Mouse (Mus musculus) embryonic fibroblast, embryonic 13.5 days (primary cell): ENCODE data around the gene Slc25a13.

ENCODE experiments used
- CTCF ChIP-seq: IDR thresholded peaks from 2 replicates; pipeline ENCODE4 v1.5.1; 2011; ENCODE audit warnings: mild to moderate bottlenecking, control low read depth, low read length, moderate library complexity, borderline replicate concordance; ENCODE audit not compliant: insufficient read depth
- POLR2A ChIP-seq: IDR thresholded peaks from 2 replicates; pipeline ENCODE4 v1.6.1; 2011; ENCODE audit warnings: low read depth, mild to moderate bottlenecking, control low read depth, low read length, moderate library complexity

DNA sequence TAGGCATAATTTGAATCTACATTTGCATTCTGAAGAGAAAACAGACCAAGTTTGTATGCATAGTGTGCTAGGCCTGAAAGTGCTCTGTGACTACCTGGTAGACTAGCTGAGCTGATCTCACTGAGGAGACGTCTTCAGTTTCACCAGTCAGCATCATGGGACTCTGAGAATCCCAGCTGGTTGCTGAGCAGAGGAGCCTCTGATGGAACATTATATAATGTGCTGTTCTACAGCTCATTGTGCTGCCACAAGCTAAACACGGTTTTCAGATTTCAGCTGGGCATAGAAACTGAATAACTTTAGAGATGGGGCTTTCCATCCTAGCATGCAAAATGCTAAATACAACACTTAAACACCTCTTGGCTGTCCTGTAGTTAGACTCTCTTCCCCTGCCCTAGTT is 205.6 kb downstream of the Slc25a13 start:
- TF ChIP-seq POLR2A (no peak), CTCF (no peak)
